Mouse (Mus musculus): ENCODE data around the gene Flrt3.

Flrt3 gene

DNA sequence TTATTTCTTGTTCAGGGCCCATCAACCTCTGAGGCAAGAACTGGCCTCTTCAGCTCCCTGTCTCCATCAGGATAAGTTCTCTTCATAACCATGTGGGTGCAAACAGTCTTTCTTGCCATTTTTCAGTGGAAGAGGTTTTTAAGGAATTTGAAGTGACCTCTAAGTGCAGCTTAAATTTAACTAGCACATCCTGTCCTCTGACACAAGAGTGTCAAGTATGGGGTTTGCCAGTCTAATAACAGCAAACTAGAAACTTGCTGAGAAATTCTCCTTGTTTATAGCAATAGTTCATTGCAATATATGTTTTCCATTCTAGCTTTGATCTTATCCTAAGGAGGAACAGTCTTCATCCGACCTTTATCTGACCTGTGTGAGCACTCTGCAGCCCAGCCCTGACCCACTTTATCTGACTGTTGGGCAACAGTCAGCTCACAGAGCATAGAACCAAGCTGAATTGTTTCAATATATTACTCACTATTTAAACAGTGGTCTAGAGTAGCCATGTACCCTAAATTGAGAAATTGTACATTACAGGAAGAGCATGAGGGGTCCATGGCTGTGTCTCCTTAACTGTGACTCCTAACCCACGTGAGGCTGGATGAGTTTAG is 49.4 kb downstream of the Flrt3 start:
- no peak for DNase-seq (ENCODE audit: low spot score in 2 of 2)

DNA sequence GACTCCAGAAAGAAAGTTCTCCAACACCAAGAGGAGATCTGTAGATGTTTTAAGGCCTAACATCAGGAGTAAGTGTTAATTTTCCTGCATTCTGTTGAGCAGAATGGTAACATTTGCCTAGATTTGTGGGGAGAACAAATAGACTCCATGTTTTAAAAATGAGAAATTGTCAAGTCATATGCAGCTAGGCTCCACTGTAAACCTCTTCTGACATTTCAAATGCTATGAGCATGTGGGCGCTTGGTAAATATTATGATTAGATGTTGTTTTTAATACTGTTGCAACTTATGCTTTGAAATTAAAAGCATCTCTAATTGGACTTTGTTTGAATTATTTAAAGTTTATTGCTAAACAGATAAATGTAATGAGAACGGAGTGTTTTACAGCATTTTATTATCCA is 55.8 kb downstream of the Flrt3 start:
- no peak for DNase-seq (ENCODE audit: low spot score in 2 of 2)

Data from heart, adult 9 months (tissue).